Mouse (Mus musculus): ENCODE measurements at regions not wholly inside any gene's neighbourhood (a gene's known extent, or its start where the extent isn't known, plus 50 kb on each side); places are given as distances from the start of the nearest gene placed in this dataset.

DNA sequence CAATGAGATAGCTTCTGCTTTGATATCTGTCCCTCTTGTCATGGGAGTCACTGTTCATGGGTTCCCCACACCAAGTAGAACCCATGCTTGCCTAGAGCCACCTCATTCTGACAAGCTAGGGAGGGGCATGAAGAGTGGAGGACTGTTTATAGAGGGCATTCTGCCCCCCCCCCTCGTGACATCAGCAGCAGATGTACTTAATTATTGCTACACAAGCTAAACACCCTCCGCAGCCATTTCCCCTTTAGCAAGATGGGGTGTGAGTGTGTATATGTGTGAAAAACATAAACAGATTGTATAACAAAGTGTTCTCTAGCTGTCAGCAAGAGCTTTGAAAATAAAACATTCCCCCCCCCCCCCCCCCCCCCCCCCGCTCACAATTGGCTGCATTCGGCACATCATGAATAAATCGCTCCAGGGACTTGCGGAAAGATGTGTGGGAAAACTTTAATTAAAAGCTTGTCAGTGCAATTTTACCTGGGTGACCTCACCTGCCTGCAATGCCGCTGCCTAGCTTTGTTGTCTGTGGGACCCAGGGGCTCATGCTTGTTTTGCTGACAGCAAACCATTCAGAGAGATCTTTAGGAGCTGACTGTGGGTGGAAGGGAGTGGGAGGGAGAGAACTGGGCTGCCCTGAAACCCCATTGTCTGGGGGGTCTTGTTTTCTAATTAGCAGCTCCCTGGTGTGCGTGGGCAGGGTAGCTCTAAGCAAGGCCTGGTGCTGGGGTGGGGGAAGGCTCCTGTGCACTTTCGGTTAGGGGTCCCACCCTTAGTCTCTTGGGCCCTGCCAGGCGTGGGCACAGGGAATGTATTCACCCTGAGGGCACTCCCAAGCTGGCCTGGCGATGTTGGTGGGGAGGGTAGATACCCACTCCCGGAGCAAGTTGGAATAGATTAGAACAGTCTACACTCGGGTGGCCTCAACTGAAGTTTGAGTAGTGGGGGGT lies 63.4 kb downstream of the Irx2 start:
- DNase-seq: no peak

DNA sequence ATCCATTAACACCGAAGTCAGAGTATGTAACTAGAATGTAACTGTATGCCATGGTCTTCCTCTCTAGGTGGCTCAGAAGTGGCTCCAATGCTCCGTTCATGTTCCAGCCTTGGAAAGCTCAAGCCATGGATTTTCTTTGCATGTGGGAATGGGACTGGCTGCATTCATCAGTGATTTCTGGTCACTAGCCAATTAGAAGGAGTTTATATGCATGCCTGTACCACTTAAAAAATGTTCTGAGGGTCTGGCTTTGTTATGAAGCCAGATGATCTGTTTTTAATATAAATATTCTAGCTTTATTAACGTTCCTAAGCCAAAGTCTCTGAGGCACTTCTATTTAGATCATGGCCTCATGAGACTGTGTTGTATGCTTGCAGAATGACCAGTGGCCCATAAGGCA lies 78.8 kb downstream of the Irx2 start:
- no peak for DNase-seq

DNA sequence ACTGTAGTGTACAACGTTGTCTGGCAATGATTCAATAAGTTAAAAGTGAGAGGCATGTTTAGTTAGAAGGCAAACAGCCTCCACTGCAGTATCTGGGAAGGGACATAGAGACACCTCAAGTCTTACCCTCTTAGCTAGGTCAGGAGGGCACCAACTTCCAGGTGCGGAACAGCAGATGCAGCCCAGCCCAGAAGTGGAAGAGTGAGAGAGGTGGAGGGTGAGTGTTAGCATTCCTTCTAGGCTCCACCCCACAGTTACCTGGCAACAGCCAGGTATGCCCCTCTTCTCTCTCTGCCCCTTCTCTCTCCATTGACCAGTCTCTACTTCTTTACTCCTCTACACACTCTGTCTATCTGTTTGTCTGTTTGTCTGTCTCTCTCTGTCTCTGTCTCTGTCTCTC lies 80.1 kb downstream of the Irx2 start:
- no peak for DNase-seq

DNA sequence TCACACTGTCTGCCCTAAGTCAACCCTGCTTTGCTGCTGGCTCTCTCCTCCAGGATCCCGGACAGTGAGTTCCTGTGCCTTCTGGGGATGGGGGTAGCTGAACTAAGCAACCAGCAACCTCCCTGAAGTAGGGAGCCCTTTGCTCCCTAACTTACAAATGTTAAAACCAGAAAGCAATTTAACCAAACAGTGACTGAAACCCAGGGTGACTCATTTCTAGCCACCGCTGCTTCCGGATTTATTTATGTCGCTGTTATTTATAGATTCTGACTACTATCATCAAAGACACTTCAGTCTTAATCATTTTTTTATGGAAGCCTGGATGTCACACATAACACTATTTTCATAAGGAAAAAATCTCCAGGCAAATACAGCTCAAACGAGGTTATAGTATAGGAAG lies 81.4 kb downstream of the Irx2 start:
- no peak for DNase-seq

DNA sequence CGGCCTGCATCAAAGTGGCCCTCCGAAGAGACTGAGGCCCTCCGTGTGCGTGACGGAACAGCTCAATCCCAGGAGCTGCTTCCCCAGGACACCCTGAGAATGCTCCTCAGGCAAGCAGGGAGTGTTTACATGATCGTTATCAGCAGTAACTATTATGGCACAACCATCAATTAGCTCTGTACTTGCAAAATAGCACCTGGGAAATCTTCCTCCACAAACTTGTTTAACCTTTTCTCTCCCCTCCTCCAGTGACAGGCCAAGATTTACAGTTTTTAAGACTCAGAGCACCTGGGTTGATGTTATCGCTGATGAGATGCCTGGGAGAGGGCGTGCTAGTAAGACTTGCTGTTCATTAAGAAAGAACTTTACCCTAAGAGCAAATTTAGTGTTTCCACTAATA lies 82.5 kb downstream of the Irx2 start:
- no peak for DNase-seq

DNA sequence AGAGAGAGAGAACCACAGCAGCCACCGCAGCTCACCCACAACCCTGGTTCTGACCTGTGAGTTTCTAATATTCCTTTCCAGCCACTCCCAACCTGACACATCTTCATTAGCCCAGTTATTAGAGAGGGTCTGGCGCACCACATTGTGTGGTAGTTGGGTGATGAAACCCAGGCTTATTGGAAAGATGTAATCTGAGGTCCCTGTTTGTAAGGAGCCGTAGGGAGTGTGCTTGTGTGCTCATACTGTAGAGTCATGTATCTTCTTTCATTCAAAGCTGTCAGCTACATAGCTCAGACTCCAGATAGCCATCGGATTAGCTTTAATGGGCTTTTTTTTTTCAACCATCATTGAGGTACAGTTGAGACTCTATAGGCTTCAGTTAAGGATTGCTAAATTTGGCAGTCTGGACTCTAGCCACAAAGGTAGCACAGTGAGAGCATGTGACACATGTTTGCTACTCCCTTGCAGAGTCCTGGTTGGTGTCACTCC lies 83.3 kb downstream of the Irx2 start:
- no peak for DNase-seq

DNA sequence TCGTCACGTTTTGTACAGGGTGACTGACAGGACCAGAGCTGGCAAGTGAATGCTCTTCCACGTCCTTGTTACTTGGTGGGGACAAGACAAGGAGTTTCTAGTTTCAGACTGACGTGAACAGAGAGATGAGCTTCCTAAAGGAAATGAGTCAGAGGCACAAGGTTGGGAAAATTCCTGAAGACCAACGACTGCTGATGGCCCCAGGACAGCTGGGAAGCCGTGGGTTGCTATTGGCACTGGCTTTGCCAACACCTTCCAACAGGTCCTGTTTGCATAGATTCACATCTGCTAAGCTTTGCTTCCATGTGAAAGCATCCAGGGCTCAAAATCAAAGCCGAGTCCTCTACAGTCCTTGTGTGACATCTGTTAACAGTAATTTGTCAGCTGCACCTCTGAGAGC lies 86.2 kb downstream of the Irx2 start:
- no peak for DNase-seq

DNA sequence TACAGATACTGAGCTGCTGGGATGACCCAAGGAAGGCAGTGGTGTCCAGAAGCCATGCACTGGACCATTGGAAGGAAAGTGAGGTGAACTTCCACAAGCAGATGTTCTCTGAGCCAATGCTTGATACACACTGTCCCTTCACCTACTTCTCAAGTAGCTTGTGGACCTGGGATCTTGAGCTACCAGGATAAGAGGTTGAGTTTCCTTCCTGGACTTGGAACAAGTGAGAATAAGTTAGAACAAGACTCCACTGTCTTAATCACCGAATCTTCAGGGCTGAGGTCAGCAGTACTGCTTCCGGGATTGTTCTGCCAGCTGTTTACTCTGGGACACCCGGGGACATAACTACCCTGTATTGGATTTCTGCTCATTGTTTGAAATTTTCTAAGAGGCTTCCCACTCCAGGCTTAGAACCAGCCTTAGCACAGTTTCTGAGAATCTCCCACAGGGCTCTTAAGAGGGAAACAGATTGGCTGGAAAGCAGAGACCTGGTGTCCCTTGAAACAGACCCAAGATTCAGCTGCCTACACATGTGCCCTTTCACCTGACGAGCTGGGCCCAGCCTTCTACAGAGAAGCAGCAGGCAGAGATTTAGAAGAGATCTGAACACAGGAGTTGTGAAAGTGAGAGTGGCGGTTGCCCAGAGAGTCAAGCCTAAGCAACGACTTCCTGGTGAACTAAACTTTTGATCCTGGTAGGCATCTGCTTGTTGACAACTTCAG lies 87.5 kb downstream of the Irx2 start:
- peak; percentile 2 for DNase-seq

DNA sequence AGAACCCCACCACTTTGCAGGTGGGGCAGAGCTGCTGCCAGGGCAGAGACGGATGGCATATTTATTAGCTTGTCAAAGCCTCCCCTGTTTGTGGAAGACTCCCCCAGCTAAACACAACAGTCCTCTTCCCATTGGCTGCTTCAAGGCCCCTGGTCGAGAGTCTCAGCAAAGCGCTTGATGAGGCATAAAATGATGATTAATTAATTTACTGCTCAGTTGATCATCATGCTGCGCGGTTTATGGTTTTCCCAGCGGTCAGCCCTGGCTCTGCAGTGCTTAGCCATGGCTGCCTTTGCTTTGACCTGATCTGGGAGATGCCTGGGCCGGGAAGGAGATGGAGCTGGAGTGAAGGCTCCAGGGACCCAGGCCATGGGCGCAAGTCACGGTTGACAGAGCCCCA lies 98.5 kb downstream of the Irx2 start:
- no peak for DNase-seq

DNA sequence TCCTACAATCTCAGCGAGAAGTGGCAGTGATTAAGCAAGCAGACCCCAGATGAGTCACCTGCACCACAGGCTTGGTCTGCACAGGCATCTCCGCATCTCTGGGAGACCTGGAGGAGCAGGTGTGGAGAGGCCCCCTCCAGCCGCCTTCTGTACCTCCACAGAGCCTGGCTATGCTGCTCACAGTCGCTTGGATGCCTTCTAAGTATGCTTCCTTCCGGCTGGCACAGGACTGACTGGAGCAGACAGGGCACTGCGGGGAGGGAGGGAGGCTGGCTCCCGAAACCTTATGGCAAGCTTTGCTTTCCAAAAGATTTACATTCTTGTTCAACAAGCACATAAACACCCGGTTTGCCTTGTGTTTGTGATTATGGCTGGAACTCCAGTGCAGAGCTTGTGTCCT lies 107.3 kb downstream of the Irx2 start:
- no peak for DNase-seq

DNA sequence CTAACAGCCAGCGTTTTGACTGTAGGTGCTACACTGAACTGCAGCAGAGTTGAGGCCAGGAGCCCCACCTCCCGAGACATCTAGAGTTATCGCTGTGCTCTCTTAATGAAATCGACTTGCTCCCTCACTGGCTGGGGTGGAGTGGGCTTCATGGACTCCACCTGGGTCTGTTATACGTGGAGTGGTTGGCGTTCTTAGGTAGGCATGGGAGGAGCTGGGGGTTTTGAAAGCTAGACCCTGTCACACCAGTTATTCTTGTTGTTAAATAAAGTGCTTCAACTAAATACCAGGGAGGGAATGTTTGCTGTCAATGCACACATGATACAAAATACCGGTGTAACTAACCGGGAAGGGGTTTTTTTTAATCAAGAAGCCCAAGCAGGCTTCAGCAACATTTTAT lies 108.4 kb downstream of the Irx2 start:
- DNase-seq: no peak

DNA sequence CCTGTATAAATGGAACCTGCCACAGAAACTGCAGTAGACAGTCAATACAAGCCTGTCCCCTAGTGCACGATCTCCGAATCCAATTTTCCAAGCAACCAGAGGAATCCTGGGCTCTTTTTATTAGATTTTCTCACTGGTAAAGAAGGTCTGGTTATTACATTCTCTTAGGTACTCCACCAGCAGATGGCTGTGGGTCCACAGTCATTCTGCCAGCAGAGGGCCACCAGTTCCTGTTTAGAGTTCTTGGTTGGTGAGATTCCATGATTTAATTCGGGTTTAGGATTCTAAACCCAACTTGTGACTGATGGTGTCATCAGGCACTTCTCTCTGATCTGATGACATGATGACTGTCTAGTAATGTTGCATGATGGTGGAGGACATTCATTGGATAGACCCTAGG lies 118.6 kb downstream of the Irx2 start:
- DNase-seq: no peak

DNA sequence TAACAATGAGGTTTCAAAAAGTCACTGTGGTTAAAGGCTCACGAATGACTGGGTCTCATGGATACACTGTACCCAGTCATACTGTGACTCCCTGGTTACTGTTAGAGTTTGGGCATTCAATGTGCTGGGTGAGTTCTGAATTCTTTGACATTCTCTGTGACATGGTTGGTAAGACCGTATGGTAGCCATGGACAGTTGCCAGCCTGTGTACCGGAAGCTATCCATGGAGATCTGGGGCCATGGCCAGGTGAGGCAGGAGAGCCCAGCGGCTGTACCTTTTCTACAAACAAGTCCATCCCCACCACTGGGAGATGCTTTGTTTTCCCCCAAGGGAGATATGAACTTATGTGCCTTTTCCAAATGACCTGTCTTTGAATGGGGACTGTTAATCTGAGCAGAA lies 126.4 kb downstream of the Irx2 start:
- DNase-seq: no peak

DNA sequence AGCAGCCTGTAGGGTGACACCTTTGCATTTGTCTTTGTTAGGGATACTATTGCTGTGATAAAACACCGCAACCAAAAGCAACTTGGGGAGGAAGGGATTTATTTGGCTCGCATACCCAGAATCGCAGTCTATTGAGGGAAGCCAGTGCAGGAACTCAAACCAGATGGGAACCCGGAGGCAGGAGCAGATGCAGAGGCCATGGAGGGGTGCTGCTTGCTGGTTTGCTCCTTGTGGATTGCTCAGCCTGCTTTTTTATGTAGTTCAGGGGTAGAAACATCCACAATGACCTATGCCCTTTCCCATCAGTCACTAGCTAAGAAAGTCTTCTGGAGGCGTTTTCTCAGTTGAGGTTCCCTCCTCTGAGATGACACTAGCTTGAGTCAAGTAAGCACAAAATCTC lies 133.9 kb downstream of the Irx2 start:
- no peak for DNase-seq

DNA sequence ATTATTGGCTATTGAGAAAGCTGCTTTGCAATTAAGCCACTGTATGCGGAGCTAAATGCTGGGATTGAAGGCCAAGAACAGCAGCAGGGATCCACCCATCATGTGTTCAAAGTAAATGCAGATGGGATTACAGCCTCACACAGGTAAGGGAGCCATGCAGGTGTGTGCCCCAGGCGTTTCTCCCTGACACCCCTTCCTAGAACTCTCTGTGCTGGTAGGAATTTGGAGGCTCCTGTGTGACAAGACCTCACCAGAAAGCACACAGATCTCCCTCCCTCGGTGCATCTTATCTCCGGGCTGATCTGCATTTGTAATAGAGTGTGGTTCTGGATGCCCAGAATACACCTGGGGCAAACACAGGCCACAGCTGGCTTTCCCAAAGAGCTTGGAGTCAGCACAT lies 134.7 kb downstream of the Irx2 start:
- DNase-seq: no peak

DNA sequence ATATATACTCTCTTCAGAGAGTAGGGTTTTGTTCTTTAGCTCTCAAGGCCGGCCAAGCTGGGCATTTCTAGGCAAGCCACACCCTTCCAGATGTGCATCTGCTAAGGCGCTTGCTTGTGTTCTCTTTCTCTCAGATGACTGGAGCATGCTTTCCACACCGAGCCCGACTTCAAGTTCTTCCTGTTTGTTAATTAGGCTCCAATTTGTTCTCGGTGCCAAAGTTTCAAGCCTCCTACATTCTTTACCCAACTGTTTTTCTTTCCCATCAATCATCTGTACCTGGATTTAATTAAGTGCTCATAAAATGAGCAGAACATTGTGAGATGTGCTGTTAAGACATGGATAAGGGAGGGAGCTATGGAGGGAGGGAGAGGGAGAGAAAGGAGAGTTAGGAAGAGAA lies 138.7 kb downstream of the Irx2 start:
- DNase-seq: no peak

DNA sequence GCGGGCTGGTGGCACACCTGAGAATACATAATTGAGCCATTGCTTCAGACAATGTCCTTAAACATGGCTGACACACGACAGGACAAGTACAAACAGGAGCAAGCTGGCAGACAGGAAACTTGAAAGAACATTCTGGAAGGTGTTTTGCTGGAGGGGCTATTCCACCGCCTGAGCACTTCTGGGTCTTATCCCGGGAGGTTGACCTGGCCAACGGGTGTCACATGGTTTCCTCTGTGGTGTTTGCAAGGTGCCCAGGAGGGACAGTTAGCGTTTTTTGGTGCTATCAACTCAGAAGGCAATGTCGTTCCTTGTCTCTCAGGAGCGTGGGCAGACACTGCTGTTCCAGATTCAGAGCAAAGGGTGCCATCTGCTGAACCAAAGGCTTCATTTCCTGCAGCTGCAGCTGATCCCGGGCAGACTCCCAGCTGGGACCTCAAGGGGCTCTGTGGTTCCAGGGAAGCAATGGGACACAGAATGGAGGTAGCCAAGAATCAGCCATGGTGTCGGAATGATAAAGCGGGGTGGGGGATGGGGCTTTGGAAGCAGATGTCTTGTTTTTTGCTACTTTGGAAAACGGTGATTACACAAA lies 140.5 kb downstream of the Irx2 start:
- DNase-seq: no peak

DNA sequence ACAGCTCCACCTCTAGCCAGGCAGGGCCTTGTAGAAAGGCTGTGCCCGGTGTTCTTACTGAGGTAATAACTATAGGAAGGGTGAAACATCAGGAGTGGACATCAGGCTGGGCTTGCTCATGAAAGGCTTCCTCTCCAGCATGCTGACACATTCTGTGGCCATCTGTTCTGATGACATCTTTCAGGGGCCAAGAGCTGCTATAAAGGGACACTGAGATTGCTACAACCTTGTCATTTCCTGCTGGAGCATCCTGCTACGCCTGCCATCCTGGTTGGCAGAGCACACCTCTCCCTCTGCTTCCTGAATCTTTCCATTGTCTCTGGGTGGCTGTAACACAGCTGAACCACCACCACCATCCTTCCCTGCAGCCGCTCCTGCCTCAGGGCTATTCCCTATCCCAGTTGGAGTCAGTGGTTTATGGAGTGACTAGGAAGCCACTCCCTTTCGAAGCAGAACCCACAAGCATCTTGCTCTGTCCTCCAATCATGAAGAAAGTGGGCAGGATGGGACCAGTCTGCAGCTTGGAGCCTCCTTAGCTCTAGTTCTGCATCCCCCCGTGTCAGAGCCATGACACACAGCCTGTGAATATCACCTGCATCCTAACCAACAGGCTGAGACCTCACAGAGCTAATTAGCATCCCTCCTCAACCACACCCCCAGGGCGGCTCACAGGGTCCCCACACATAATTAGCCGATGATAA lies 154.6 kb downstream of the Irx2 start:
- DNase-seq: no peak

DNA sequence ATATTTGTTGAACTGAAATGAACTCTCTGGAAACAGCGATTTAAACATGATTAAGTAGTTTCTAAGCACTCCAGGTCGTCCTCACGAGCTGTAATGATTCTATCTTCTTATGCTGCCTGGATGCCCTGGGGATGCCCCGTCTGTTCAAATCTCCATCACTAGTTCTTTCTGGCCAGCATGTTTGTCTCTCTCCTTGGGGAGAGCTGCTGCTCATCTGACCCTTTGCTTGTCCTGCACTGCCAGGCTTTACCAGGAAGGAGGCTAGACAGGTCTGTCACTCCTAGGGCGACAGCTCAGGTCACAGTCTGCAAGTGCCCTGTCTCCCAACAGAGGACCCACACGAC lies 155.1 kb downstream of the Irx2 start:
- no peak for DNase-seq

DNA sequence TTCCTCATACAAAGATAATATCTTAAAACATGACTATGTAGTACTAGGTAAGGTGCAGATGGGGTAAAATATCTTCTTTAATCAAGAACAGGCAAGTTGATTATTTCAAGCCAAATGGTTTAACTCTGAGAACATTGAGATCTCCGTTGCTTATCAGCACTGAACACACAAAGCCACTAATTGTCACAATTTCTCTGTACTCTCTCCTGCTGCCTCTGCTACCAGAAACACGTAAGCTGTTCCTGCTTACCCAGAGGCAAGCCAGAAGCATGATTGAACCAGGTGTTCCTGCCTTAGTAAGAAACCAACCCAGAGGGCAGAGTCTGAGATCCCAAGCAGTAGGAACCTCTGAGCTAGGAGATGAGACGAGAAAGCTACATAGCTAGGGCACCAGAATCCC lies 164.1 kb downstream of the Irx2 start:
- no peak for DNase-seq

DNA sequence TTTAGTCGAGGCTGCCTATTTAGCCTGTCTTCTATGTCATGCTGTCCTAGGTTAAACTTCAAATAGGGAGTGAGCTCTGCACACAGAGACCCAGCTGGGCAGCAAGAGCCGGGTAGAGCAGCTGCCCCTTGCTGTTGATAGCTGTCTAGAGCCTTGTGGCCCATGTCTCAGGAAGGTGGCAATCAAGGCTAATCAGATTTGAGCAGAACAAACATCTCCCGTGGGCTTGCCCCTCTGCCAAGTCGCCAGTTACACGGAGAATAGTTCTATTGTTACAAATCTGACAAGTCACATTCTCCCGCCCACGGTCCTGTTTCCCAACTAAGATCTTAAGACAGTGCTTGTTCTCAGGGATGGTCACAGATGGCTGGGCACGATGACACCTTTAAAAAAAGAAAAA lies 171.4 kb downstream of the Irx2 start:
- no peak for DNase-seq

DNA sequence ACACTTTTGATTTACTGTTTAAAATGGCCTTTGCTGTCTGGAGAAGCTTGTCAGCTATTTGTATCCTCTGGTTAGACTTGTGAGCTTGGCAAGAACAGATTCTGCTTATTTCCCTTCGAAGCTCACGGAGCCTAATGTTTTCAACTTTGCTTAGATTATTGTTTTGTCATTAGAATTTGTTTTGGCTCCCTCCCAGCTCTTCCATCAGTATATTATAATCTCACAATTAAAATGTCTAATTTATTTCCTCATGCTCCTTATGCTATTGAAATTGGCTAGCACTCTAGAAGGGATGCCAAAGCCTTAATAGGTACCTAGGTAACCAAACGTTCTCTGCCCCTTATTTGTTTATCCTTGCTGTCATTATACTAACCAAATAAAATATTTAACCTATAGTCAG lies 171.9 kb downstream of the Irx2 start:
- DNase-seq: no peak

DNA sequence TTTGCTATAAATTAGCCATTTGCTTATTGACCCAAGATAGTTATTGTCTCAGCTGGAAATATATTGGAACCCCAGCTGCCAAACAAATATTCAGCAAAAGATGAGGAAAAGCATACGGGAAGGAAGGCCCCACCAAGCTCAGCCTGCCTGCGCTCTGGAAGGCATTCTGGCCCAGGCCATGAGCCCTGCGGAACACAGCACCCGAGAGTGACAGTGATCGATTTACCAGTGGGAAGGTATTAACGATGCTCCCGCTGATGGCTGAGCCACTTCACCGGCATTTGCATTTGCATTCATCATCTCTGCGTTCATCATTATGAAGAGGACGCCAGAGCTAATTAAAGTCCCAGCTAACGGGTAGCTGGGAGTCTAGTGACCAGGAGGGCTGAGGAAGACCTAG lies 174.8 kb downstream of the Irx2 start:
- DNase-seq: no peak
